Mouse (Mus musculus) kidney, postnatal 0 days (tissue): Measurements from ENCODE around the gene Neurog1. TPM values are rescaled to one million over a fixed set of nuclear protein-coding genes. Genes with fewer than 3 reads are reported as not detected.

Experiments used
- ATAC-seq: fragments of 200-750 bp; cut with Nextera tagmentation; replicated peaks from 2 replicates; pipeline ENCODE4 v1.8.0; 2017; ENCODE audit warnings: low read depth, moderate number of reproducible peaks, moderate TSS enrichment, moderate library complexity; ENCODE audit not compliant: low FRiP score
- DNase-seq: peaks from one replicate; pipeline ENCODE4 v3.0.0-alpha.2; 2016; ENCODE audit warnings: low spot score
- H3K27ac ChIP-seq: fragments of 300-500 bp; sonication (generic); 2 replicates; pipeline ENCODE4 v1.5.1; 2014; ENCODE audit warnings: mild to moderate bottlenecking
- H3K27me3 ChIP-seq: fragments of 300-500 bp; sonication (generic); 2 replicates; pipeline ENCODE4 v1.6.1; 2014; ENCODE audit warnings: low read length, mixed read lengths; ENCODE audit not compliant: insufficient read depth
- H3K36me3 ChIP-seq: fragments of 300-500 bp; sonication (generic); 2 replicates; pipeline ENCODE4 v1.6.1; 2014; ENCODE audit warnings: low read length, mixed read lengths; ENCODE audit not compliant: insufficient read depth
- H3K4me1 ChIP-seq: fragments of 300-500 bp; sonication (generic); replicated peaks from 2 replicates; pipeline ENCODE4 v1.6.1; 2014; ENCODE audit warnings: antibody characterized with exemption, low read length, mixed read lengths; ENCODE audit not compliant: insufficient read depth
- H3K4me2 ChIP-seq: fragments of 300-500 bp; sonication (generic); 2 replicates; pipeline ENCODE4 v1.6.1; 2014; ENCODE audit warnings: mild to moderate bottlenecking, low read length, moderate library complexity, mixed read lengths
- H3K4me3 ChIP-seq: fragments of 300-500 bp; sonication (generic); replicated peaks from 2 replicates; pipeline ENCODE4 v1.5.1; 2014; ENCODE audit warnings: low read depth, low read length
- H3K9ac ChIP-seq: fragments of 300-500 bp; sonication (generic); 2 replicates; pipeline ENCODE4 v1.6.1; 2014; ENCODE audit warnings: low read depth, low read length
- H3K9me3 ChIP-seq: fragments of 300-500 bp; sonication (generic); replicated peaks from 2 replicates; pipeline ENCODE4 v1.6.1; 2016; ENCODE audit warnings: low read length, inconsistent platforms, mixed read lengths
- CTCF ChIP-seq: IDR thresholded peaks from 2 replicates; pipeline ENCODE4 v1.5.1; 2016; ENCODE audit warnings: antibody characterized with exemption, low read depth, mild to moderate bottlenecking, moderate library complexity
- WGBS: fragments of 180-500 bp; shearing (Covaris S2); extraction: QIAGEN DNeasy Blood & Tissue Kit; methylation state at CpG from one replicate; pipeline ENCODE4 v1.1.7; 2014; 5-methylcytosine and 5-hydroxymethylcytosine counted together
- polyA plus RNA-seq: library from polyadenylated mRNA; unstranded; fragments of >200 nt; fragmentation: Nextera tagmentation; extraction: Ambion mirVana; gene quantifications from 2 replicates; pipeline ENCODE4 v1.2.1, GENCODE M21; 2015

The Neurog1 gene
- polyA plus RNA-seq, 1 experiment from 2014 or later, result not detected

- no peaks in the 10 kb centered on the region for H3K36me3 ChIP-seq
- no peak for ATAC-seq
- no peak for DNase-seq
- H3K9ac ChIP-seq, result no peak overlapping the region
- WGBS, result 58% methylated on average over 16 of the region's 16 CpGs
- H3K27ac ChIP-seq, result no peak overlapping the region
- 0 out of 2 replicates have a peak, but pooled peaks cover 6% of the 10 kb centered on the region for H3K27me3 ChIP-seq
- H3K4me3 ChIP-seq, result no peak overlapping the region
- H3K9me3 ChIP-seq, result no peaks in the 10 kb centered on the region
- H3K4me2 ChIP-seq, result no peak overlapping the region
- TF ChIP-seq CTCF, result no peak
- no peaks in the 10 kb centered on the region for H3K4me1 ChIP-seq
Observed at GRCm38 (mm10) chr13:56240012-56240770, 11.8 kb downstream of the Neurog1 start.

DNA sequence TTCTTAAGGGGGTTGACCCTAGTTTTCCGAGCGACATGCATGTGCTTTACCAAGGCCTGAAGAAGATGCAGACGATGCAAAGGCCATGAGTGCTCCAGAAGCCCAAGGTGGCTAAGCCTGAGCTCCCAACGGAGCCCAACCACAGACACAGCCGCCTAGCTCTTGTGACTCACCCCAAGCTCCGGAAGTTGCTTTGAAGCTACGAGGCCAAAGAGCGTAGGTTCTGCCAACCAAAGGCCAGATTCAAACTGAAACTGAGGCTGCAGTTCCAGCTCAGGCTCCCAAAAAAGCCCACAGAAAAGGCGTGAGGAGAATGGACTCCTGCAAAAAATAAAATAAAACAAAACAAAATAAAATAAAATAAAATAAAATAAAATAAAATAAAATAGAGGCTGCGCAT is 14.1 kb downstream of the Neurog1 start:
- 79% methylated on average over 10 of the region's 10 CpGs for WGBS
- Histone ChIP-seq H3K4me3 (no peak overlapping the region), H3K4me1 (no peaks in the 10 kb centered on the region), H3K27me3 (0 out of 2 replicates have a peak, but pooled peaks cover 6% of the 10 kb centered on the region), H3K4me2 (no peak overlapping the region), H3K36me3 (no peaks in the 10 kb centered on the region), H3K27ac (no peak overlapping the region), H3K9me3 (no peaks in the 10 kb centered on the region), H3K9ac (no peak overlapping the region)
- DNase-seq, result no peak
- ATAC-seq, result no peak
- TF ChIP-seq CTCF, result no peak

DNA sequence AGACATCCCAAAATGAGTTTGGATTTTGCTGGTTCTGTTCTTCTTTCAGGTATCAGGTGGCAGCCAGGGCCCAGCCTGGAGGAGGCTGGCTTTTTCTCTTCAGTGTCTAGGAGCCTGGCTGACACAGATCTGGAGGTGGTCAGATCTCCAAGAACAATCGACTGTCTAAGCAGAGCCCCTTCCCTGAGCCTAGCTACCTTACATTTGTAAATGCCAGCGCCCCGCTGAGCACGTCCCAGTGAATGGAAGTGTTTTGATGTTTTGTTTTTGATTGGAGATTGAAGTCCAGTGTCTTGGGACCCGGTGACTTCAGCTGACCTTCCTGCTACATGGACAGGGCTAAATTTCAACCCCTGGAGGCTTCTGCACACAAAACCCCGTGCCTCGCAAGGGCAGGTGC is 15.8 kb downstream of the Neurog1 start:
- ATAC-seq (no peak), DNase-seq (no peak)
- Histone ChIP-seq H3K4me1 (no peaks in the 10 kb centered on the region), H3K4me2 (no peak overlapping the region), H3K9me3 (no peaks in the 10 kb centered on the region), H3K4me3 (no peak overlapping the region), H3K36me3 (no peaks in the 10 kb centered on the region), H3K27ac (no peak overlapping the region), H3K27me3 (0 out of 2 replicates have a peak, but pooled peaks cover 6% of the 10 kb centered on the region), H3K9ac (no peak overlapping the region)
- no peak for TF ChIP-seq CTCF
- WGBS, result 16% methylated on average over 7 of the region's 7 CpGs

DNA sequence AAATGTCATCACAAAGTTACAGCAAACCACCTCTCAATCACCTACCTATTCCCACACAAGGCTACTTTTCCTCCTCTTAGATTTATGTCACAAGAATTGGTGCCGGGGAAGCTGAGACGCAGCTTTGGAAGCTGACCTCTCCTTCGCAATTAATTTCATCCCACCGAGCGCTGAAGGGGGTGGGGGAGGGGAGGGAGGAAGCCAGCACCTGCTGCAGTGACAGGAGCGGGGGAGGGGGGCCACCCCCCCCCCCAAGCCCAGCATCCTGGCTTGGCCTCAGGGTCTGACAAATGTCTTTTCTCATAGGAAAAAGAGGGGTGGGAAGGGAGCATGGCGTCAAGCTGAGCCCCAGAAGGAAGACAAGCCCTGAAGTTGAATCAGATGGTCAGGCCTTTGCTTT is 23.2 kb downstream of the Neurog1 start:
- WGBS, result 5% methylated on average over 7 of the region's 7 CpGs
- H3K4me2 ChIP-seq, result no peak overlapping the region
- DNase-seq (no peak), ATAC-seq (no peak)
- TF ChIP-seq CTCF, result no peak
- H3K36me3 ChIP-seq, result no peaks in the 10 kb centered on the region
- peaks cover 6% of the 10 kb centered on the region; the same call in 1 of the 2 replicates for H3K4me1 ChIP-seq
- H3K4me3 ChIP-seq, result no peak overlapping the region
- H3K27ac ChIP-seq, result no peak overlapping the region
- no peaks in the 10 kb centered on the region for H3K9me3 ChIP-seq
- H3K9ac ChIP-seq, result no peak overlapping the region
- H3K27me3 ChIP-seq, result peaks cover 3% of the 10 kb centered on the region

GRCm38 (mm10) chr13:56226175-56226954 is 25.6 kb downstream of the Neurog1 start:
- no peaks in the 10 kb centered on the region for H3K36me3 ChIP-seq
- no peaks in the 10 kb centered on the region for H3K9me3 ChIP-seq
- no peak overlapping the region for H3K27ac ChIP-seq
- ATAC-seq (no peak), DNase-seq (no peak)
- H3K4me3 ChIP-seq, result no peak overlapping the region
- H3K27me3 ChIP-seq, result peaks cover 22% of the 10 kb centered on the region
- WGBS, result 39% methylated on average over 10 of the region's 10 CpGs
- no peak overlapping the region for H3K4me2 ChIP-seq
- no peak overlapping the region for H3K9ac ChIP-seq
- peaks cover 9% of the 10 kb centered on the region; the same call in 1 of the 2 replicates for H3K4me1 ChIP-seq
- no peak for TF ChIP-seq CTCF

GRCm38 (mm10) chr13:56223625-56224024 is 28.3 kb downstream of the Neurog1 start:
- no peak overlapping the region for H3K27ac ChIP-seq
- TF ChIP-seq CTCF, result no peak
- DNase-seq, result no peak
- H3K4me2 ChIP-seq, result no peak overlapping the region
- no peaks in the 10 kb centered on the region for H3K9me3 ChIP-seq
- H3K27me3 ChIP-seq, result peaks cover 26% of the 10 kb centered on the region
- 13% methylated on average over 21 of the region's 21 CpGs for WGBS
- H3K4me1 ChIP-seq, result peaks cover 3% of the 10 kb centered on the region; the same call in 1 of the 2 replicates
- no peak for ATAC-seq
- H3K9ac ChIP-seq, result no peak overlapping the region
- H3K36me3 ChIP-seq, result no peaks in the 10 kb centered on the region
- H3K4me3 ChIP-seq, result no peak overlapping the region
